Mouse (Mus musculus): ENCODE data around the gene Ubqln4. TPM values are rescaled to one million over a fixed set of nuclear protein-coding genes. Genes with fewer than 3 reads are reported as not detected.

The Ubqln4 gene
- polyA plus RNA-seq, 1 experiment = 55.9 TPM

DNA sequence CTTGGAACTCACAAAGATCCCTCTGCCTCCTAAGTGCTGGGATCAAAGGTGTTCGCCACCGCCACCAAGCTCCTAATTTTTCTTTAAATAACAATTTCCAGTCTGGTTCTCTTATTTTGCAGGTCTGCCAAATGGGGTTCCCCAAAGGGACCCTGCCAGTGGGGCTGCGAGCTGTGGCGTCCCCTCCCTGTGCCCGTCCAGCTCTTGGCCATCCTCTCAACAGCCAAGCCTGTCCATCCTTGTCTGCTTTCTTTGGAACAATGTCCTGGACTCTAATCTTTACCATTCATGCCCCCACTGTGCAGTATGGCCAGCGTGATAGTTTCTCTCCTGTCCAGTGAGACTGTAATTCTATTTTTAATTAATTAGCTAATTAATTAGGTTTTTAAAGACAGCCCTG is 32.4 kb upstream of the Ubqln4 start:
- Histone ChIP-seq H3K4me3 (ENCODE audit: insufficient read depth, poor library complexity, severe bottlenecking) (no peak overlapping the region), H3K27me3 (ENCODE audit: control insufficient read depth, insufficient read depth, insufficient read length) (no peaks in the 10 kb centered on the region), H3K36me3 (ENCODE audit: control insufficient read depth, insufficient read depth) (peaks cover 6% of the 10 kb centered on the region), H3K79me2 (ENCODE audit: control insufficient read depth, insufficient read depth) (peaks cover 11% of the 10 kb centered on the region), H3K79me3 (ENCODE audit: low read depth) (peaks cover 2% of the 10 kb centered on the region), H3ac (ENCODE audit: control insufficient read depth, insufficient read length, low read depth) (no peak overlapping the region)
- no peak for TF ChIP-seq MAX (IDR thresholded peaks at IDR 0.05)
- no peak for TF ChIP-seq CTCF (IDR thresholded peaks at IDR 0.05; ENCODE audit: control insufficient read depth, insufficient read depth, insufficient read length)
- TF ChIP-seq MYOD1 (IDR thresholded peaks at IDR 0.05; ENCODE audit: control insufficient read depth, insufficient read length, low read depth) = no peak
- no peak for TF ChIP-seq FOSL1 (IDR thresholded peaks at IDR 0.05; ENCODE audit: insufficient read depth, low read length, poor library complexity, severe bottlenecking)
- no peak for TF ChIP-seq USF1 (IDR thresholded peaks at IDR 0.05; ENCODE audit: low read depth)
- no peak for TF ChIP-seq CEBPB (IDR thresholded peaks at IDR 0.05; ENCODE audit: low read depth)
- TF ChIP-seq MYOG (IDR thresholded peaks at IDR 0.05; ENCODE audit: control insufficient read depth, extremely low read depth, insufficient read length) = no peak

DNA sequence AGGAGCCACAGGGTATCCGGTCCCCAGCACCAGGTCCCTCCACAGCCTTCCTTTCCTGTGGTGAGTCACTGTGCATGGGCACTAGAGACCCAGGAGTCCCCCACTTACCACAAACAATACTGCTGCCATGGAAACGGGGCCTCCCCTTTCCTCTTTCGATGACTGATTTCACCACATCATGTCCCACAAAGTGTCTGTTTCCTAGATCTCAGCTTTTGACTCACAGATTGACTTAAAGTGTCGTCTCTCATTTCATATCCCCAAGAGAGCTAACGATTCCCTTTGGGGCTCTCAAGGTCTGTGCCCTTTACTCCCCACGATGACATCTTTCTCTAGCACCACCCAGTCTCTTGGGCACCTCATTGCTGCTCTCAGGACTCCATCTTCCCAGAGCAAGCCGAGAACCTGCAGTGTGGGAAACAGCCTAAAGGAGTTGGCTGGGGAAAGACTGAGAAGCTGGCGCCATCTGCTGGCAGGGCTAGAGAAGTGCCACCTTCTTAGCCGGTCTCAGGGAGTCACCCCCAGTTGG is 31.7 kb upstream of the Ubqln4 start:
- Histone ChIP-seq H3K79me3 (ENCODE audit: low read depth) (peaks cover 2% of the 10 kb centered on the region), H3K79me2 (ENCODE audit: control insufficient read depth, insufficient read depth) (peaks cover 11% of the 10 kb centered on the region), H3ac (ENCODE audit: control insufficient read depth, insufficient read length, low read depth) (no peak overlapping the region), H3K4me3 (ENCODE audit: insufficient read depth, poor library complexity, severe bottlenecking) (no peak overlapping the region), H3K27me3 (ENCODE audit: control insufficient read depth, insufficient read depth, insufficient read length) (no peaks in the 10 kb centered on the region), H3K36me3 (ENCODE audit: control insufficient read depth, insufficient read depth) (peaks cover 6% of the 10 kb centered on the region)
- TF ChIP-seq MYOD1 (IDR thresholded peaks at IDR 0.05; ENCODE audit: control insufficient read depth, insufficient read length, low read depth) (peak; percentile 19), FOSL1 (IDR thresholded peaks at IDR 0.05; ENCODE audit: insufficient read depth, low read length, poor library complexity, severe bottlenecking) (peak; percentile 64), MAX (IDR thresholded peaks at IDR 0.05) (peak; percentile 60), MYOG (IDR thresholded peaks at IDR 0.05; ENCODE audit: control insufficient read depth, extremely low read depth, insufficient read length) (no peak), CTCF (IDR thresholded peaks at IDR 0.05; ENCODE audit: control insufficient read depth, insufficient read depth, insufficient read length) (peak; percentile 94), USF1 (IDR thresholded peaks at IDR 0.05; ENCODE audit: low read depth) (no peak), CEBPB (IDR thresholded peaks at IDR 0.05; ENCODE audit: low read depth) (peak; percentile 45)

- Histone ChIP-seq H3K79me3 (ENCODE audit: low read depth) (peaks cover 2% of the 10 kb centered on the region), H3ac (ENCODE audit: control insufficient read depth, insufficient read length, low read depth) (no peak overlapping the region)
These were observed 30.5 kb upstream of the Ubqln4 start for GRCm38 (mm10) chr3:88523027-88523426.

DNA sequence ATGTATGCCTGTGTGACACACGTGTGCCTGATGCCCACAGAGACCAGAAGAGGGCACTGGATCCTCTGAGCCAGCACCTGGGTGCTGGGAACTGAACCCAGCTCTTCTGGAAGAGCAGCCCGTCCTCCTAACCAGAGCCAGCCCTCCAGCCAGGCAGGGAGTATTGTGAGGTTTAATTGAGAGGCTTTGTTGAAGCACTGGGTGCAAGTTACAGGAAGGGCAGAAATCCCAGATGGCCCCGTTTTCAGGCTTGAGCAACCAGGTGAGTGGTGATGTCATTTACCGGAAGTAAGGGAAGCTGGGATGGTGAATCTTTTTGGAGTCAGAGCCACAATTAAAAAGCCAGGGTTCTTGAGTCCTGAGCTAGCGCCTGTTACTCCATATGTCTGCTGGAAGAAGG is 28.5 kb upstream of the Ubqln4 start:
- H3K4me3 ChIP-seq (ENCODE audit: insufficient read depth, poor library complexity, severe bottlenecking) = no peak overlapping the region
- TF ChIP-seq MYOD1 (IDR thresholded peaks at IDR 0.05; ENCODE audit: control insufficient read depth, insufficient read length, low read depth) (no peak), CEBPB (IDR thresholded peaks at IDR 0.05; ENCODE audit: low read depth) (no peak), FOSL1 (IDR thresholded peaks at IDR 0.05; ENCODE audit: insufficient read depth, low read length, poor library complexity, severe bottlenecking) (no peak), MAX (IDR thresholded peaks at IDR 0.05) (no peak), MYOG (IDR thresholded peaks at IDR 0.05; ENCODE audit: control insufficient read depth, extremely low read depth, insufficient read length) (no peak), USF1 (IDR thresholded peaks at IDR 0.05; ENCODE audit: low read depth) (no peak), CTCF (IDR thresholded peaks at IDR 0.05; ENCODE audit: control insufficient read depth, insufficient read depth, insufficient read length) (no peak)
- peaks cover 33% of the 10 kb centered on the region for H3K79me2 ChIP-seq (ENCODE audit: control insufficient read depth, insufficient read depth)

More at GRCm38 (mm10) chr3:88523027-88523426, 30.5 kb upstream of the Ubqln4 start:
- Histone ChIP-seq H3K27me3 (ENCODE audit: control insufficient read depth, insufficient read depth, insufficient read length) (no peaks in the 10 kb centered on the region), H3K4me3 (ENCODE audit: insufficient read depth, poor library complexity, severe bottlenecking) (no peak overlapping the region), H3K79me2 (ENCODE audit: control insufficient read depth, insufficient read depth) (peaks cover 13% of the 10 kb centered on the region), H3K36me3 (ENCODE audit: control insufficient read depth, insufficient read depth) (peaks cover 6% of the 10 kb centered on the region)
- TF ChIP-seq MYOD1 (IDR thresholded peaks at IDR 0.05; ENCODE audit: control insufficient read depth, insufficient read length, low read depth) (no peak), CTCF (IDR thresholded peaks at IDR 0.05; ENCODE audit: control insufficient read depth, insufficient read depth, insufficient read length) (no peak), CEBPB (IDR thresholded peaks at IDR 0.05; ENCODE audit: low read depth) (no peak), USF1 (IDR thresholded peaks at IDR 0.05; ENCODE audit: low read depth) (no peak), FOSL1 (IDR thresholded peaks at IDR 0.05; ENCODE audit: insufficient read depth, low read length, poor library complexity, severe bottlenecking) (no peak), MYOG (IDR thresholded peaks at IDR 0.05; ENCODE audit: control insufficient read depth, extremely low read depth, insufficient read length) (no peak), MAX (IDR thresholded peaks at IDR 0.05) (no peak)

GRCm38 (mm10) chr3:88526157-88527131 is 27.1 kb upstream of the Ubqln4 start:
- peaks cover 9% of the 10 kb centered on the region for H3K79me3 ChIP-seq (ENCODE audit: low read depth)
- H3K79me2 ChIP-seq (ENCODE audit: control insufficient read depth, insufficient read depth) = peaks cover 47% of the 10 kb centered on the region
- no peaks in the 10 kb centered on the region for H3K27me3 ChIP-seq (ENCODE audit: control insufficient read depth, insufficient read depth, insufficient read length)
- H3ac ChIP-seq (ENCODE audit: control insufficient read depth, insufficient read length, low read depth) = no peak overlapping the region
- H3K36me3 ChIP-seq (ENCODE audit: control insufficient read depth, insufficient read depth) = peaks cover 6% of the 10 kb centered on the region
- peak; percentile 99 for TF ChIP-seq CTCF (IDR thresholded peaks at IDR 0.05; ENCODE audit: control insufficient read depth, insufficient read depth, insufficient read length)
- TF ChIP-seq MAX (IDR thresholded peaks at IDR 0.05) = peak; percentile 69
- no peak for TF ChIP-seq FOSL1 (IDR thresholded peaks at IDR 0.05; ENCODE audit: insufficient read depth, low read length, poor library complexity, severe bottlenecking)
- TF ChIP-seq MYOG (IDR thresholded peaks at IDR 0.05; ENCODE audit: control insufficient read depth, extremely low read depth, insufficient read length) = no peak
- TF ChIP-seq MYOD1 (IDR thresholded peaks at IDR 0.05; ENCODE audit: control insufficient read depth, insufficient read length, low read depth) = no peak
- no peak overlapping the region for H3K4me3 ChIP-seq (ENCODE audit: insufficient read depth, poor library complexity, severe bottlenecking)

More for the DNA sequence above, 28.5 kb upstream of the Ubqln4 start:
- H3ac ChIP-seq (ENCODE audit: control insufficient read depth, insufficient read length, low read depth) = no peak overlapping the region
- H3K79me3 ChIP-seq (ENCODE audit: low read depth) = peaks cover 4% of the 10 kb centered on the region
- H3K27me3 ChIP-seq (ENCODE audit: control insufficient read depth, insufficient read depth, insufficient read length) = no peaks in the 10 kb centered on the region
- peaks cover 6% of the 10 kb centered on the region for H3K36me3 ChIP-seq (ENCODE audit: control insufficient read depth, insufficient read depth)

Data from C2C12 (cell line).